Mouse (Mus musculus): Measurements from ENCODE around the gene Serpinb6a.

DNA sequence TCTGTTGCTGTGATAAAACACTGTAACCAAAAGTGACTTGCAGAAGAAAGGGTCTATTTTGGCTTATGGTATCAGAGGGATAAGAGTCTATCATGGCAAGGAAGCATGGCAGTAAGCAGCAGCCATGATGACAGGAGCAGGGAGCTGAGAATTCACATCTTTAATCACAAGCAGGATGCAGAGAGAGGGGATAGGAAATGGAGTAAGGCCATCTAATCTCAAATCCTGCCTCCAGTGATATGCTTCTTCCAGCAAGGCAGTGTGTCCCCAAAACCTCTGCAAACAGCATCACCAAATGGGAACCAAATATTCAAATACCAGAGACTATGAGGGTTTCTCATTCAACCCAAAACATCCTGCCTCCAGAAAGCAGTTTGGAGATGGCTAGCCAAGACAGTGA lies 36.0 kb downstream of the Serpinb6a start:
- TF ChIP-seq CTCF (conservative IDR thresholded peaks at IDR 0.05 in 1 of 2, IDR thresholded peaks at IDR 0.05 in 1 of 2; ENCODE audit: low read depth in 2 of 2, low read length in 2 of 2) (no peak), TCF12 (IDR thresholded peaks at IDR 0.05; ENCODE audit: low read depth, low read length) (no peak), EP300 (IDR thresholded peaks at IDR 0.05; ENCODE audit: low read length) (no peak), KAT2A (IDR thresholded peaks at IDR 0.05; ENCODE audit: insufficient replicate concordance, low read length) (no peak), POLR2A (IDR thresholded peaks at IDR 0.05; ENCODE audit: low read depth, low read length) (no peak), MAFK (IDR thresholded peaks at IDR 0.05; ENCODE audit: insufficient replicate concordance, low read length) (no peak), UBTF (IDR thresholded peaks at IDR 0.05; ENCODE audit: low read depth, low read length) (no peak), RCOR1 (conservative IDR thresholded peaks at IDR 0.05; ENCODE audit: low read depth, low read length) (no peak), ZKSCAN1 (IDR thresholded peaks at IDR 0.05; ENCODE audit: borderline replicate concordance, low read depth, low read length) (no peak), NELFE (IDR thresholded peaks at IDR 0.05; ENCODE audit: low read depth, low read length) (no peak), POLR2AphosphoS2 (IDR thresholded peaks at IDR 0.05; ENCODE audit: low read depth, low read length) (no peak), E2F4 (IDR thresholded peaks at IDR 0.05; ENCODE audit: insufficient replicate concordance, low read depth, low read length) (no peak), IRF4 (IDR thresholded peaks at IDR 0.05; ENCODE audit: low read depth, low read length) (no peak)
